Mouse (Mus musculus) heart, postnatal 0 days (tissue): ENCODE data around the gene Serpine1. TPM values are rescaled to one million over a fixed set of nuclear protein-coding genes. Genes with fewer than 3 reads are reported as not detected.

ENCODE experiments used
- ATAC-seq: fragments of 200-750 bp; cut with Nextera tagmentation; 2 replicates; pipeline ENCODE4 v1.8.0; 2017; ENCODE audit warnings: low read depth, moderate number of reproducible peaks, moderate library complexity; ENCODE audit not compliant: insufficient read depth
- DNase-seq: peaks from one replicate; pipeline ENCODE4 v3.0.0-alpha.2; 2016; ENCODE audit warnings: low spot score
- H3K27ac ChIP-seq: fragments of 300-500 bp; sonication (generic); 2 replicates; pipeline ENCODE4 v1.5.1; 2014; ENCODE audit warnings: low read depth, mild to moderate bottlenecking
- H3K27me3 ChIP-seq: fragments of 300-500 bp; sonication (generic); 2 replicates; pipeline ENCODE4 v1.6.1; 2014; ENCODE audit warnings: low read length, mixed read lengths; ENCODE audit not compliant: control insufficient read depth, insufficient read depth
- H3K36me3 ChIP-seq: fragments of 300-500 bp; sonication (generic); replicated peaks from 2 replicates; pipeline ENCODE4 v1.6.1; 2014; ENCODE audit warnings: low read length, mixed read lengths; ENCODE audit not compliant: control insufficient read depth, insufficient read depth
- H3K4me1 ChIP-seq: fragments of 300-500 bp; sonication (generic); 2 replicates; pipeline ENCODE4 v1.6.1; 2014; ENCODE audit warnings: antibody characterized with exemption; ENCODE audit not compliant: control insufficient read depth, insufficient read depth
- H3K4me2 ChIP-seq: fragments of 300-500 bp; sonication (generic); 2 replicates; pipeline ENCODE4 v1.6.1; 2014; ENCODE audit warnings: low read depth, mild to moderate bottlenecking, low read length, moderate library complexity
- H3K4me3 ChIP-seq: fragments of 300-500 bp; sonication (generic); 2 replicates; pipeline ENCODE4 v1.5.1; 2014; ENCODE audit warnings: low read depth, low read length
- H3K9ac ChIP-seq: fragments of 300-500 bp; sonication (generic); replicated peaks from 2 replicates; pipeline ENCODE4 v1.6.1; 2014; ENCODE audit warnings: low read depth, low read length, mixed read lengths
- H3K9me3 ChIP-seq: fragments of 300-500 bp; sonication (generic); replicated peaks from 2 replicates; pipeline ENCODE4 v1.6.1; 2016; ENCODE audit warnings: low read length; ENCODE audit not compliant: control insufficient read depth
- CTCF ChIP-seq: IDR thresholded peaks from 2 replicates; pipeline ENCODE4 v1.5.1; 2016; ENCODE audit warnings: antibody characterized with exemption, control low read depth, low read depth
- EP300 ChIP-seq: IDR thresholded peaks from 2 replicates; pipeline ENCODE4 v1.6.1; 2016; ENCODE audit warnings: antibody characterized with exemption, low read depth
- WGBS: fragments of 180-500 bp; shearing (Covaris S2); extraction: QIAGEN DNeasy Blood & Tissue Kit; methylation state at CpG from one replicate; pipeline ENCODE4 v1.1.7; 2014; 5-methylcytosine and 5-hydroxymethylcytosine counted together
- polyA plus RNA-seq: library from polyadenylated mRNA; unstranded; fragments of >200 nt; fragmentation: Nextera tagmentation; extraction: Ambion mirVana; gene quantifications from 2 replicates; pipeline ENCODE4 v1.2.1, GENCODE M21; 2015
- total RNA-seq: library from RNA; depleted of rRNA; stranded (reverse); fragments of >200 nt; gene quantifications from 2 replicates; pipeline ENCODE4 v1.2.3, GENCODE M21; 2014; ENCODE audit warnings: low replicate concordance

The Serpine1 gene
- total and polyA plus RNA-seq, 2 experiments from 2014 or later, result 0.93 to 19.1 TPM

DNA sequence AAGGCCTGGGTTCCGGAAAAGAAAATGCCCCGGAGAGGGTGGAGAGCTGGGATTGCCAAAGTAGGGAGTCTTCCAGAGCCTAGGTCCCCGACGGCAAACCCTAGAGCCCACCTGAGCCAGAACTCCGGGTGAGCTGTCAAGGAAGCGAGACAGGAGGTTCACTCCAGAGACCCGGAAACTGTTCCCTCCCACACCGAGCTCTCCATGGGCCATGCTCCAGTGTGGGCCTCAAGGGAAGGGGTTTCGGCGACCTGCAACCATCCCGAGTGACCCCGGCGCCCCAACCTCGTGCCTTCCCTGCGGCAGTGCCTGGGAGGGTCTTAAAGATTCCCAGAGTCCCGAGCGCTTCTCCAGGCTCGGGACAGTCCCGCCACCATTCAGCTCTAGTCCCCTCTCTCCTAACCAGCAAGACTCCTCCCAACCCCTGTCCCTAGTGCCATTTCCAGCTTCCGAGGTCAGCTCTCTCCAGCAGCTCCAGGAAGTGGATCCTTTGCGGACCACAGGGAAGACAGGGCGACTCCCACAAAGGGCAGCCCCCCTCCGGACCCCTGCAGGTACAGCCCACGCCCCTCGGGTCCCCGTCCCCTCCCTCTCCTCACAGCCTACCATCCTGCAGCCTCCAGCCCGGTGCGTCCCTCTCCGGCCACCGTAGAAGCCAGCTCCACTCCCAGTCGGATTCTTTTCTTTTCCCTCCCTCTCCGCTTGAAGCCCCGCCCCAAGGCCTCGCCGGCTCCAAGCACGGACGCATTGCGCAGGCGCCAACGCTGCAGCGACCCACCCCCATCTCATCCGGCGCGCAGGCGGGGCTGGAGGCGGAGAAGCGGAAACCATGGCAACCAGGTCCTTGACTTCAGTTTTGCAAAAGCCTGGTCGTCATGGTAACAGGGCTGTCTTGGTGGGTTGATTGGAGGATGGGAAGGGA is 26.4 kb downstream of the Serpine1 start, which contains the start of gene Ap1s1:
TSS of gene Ap1s1 (minus strand) at position 734 of the 922 bp plus-strand sequence.
- WGBS, result 2% methylated on average over 47 of the region's 48 CpGs
- H3K4me2 ChIP-seq, result peak within 1 kb of the TSS; percentile 97
- peak within 1 kb of the TSS; percentile 49 for H3K27ac ChIP-seq
- H3K36me3 ChIP-seq, result peaks cover 22% of the 10 kb centered on the region
- TF ChIP-seq CTCF (no peak), EP300 (no peak)
- peak; percentile 93 for ATAC-seq
- 0 out of 2 replicates have a peak, but pooled peaks cover 8% of the 10 kb centered on the region for H3K4me1 ChIP-seq
- peak within 1 kb of the TSS; percentile 72 for H3K9ac ChIP-seq
- no peaks in the 10 kb centered on the region for H3K9me3 ChIP-seq
- peak; percentile 94 for DNase-seq
- no peaks in the 10 kb centered on the region for H3K27me3 ChIP-seq
- peak within 1 kb of the TSS; percentile 76 for H3K4me3 ChIP-seq

DNA sequence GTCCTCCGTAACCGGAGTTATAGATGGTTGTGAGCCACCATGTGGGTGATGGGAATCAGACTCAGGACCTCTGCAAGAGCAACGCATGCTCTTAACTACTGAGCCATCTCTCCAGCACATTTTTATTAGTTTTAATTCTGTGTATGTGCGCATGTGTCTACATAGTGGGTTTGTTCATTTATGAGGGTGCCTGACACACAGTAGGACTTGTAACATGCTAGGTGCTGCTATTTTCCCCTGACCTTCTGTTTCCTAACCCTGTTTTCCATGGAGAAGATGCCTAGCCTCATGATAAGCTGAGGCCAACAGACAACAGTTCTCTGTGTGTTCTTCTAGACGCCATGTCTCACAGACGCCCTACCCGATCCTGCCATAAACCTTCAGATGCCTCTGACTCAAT is 28.1 kb downstream of the Serpine1 start:
- ATAC-seq (no peak), DNase-seq (no peak)
- H3K27ac ChIP-seq, result no peak overlapping the region
- H3K9ac ChIP-seq, result no peak overlapping the region
- no peak overlapping the region for H3K4me2 ChIP-seq
- no peak for TF ChIP-seq EP300
- no peak for TF ChIP-seq CTCF
- 0 out of 2 replicates have a peak, but pooled peaks cover 8% of the 10 kb centered on the region for H3K4me1 ChIP-seq
- no peaks in the 10 kb centered on the region for H3K27me3 ChIP-seq
- H3K4me3 ChIP-seq, result no peak overlapping the region
- no peaks in the 10 kb centered on the region for H3K9me3 ChIP-seq
- 91% methylated on average over 7 of the region's 7 CpGs for WGBS
- H3K36me3 ChIP-seq, result peaks cover 38% of the 10 kb centered on the region

DNA sequence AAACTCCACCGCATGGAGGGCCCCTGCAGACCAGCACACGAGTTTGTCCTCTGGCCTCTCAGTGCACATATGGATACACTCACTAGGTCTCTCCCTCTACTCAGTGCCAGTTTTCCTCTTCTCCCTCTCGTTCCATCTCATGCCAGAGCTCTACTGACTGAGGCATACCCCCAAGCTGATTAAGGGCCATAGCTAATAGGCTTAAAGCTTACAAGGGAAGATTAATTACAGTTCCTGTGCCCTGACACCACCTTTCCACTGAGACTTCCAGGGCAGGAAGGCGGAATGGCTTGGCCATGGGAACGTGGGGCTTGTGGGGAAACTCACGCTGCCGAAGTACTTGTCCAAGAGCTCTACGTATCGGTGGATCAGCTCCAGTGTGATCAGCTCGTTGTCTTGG is 30.6 kb downstream of the Serpine1 start:
- H3K27me3 ChIP-seq, result no peaks in the 10 kb centered on the region
- no peak for ATAC-seq
- no peak for TF ChIP-seq CTCF
- no peak for TF ChIP-seq EP300
- H3K9me3 ChIP-seq, result no peaks in the 10 kb centered on the region
- no peak overlapping the region for H3K9ac ChIP-seq
- H3K36me3 ChIP-seq, result peaks cover 63% of the 10 kb centered on the region
- H3K27ac ChIP-seq, result no peak overlapping the region
- H3K4me2 ChIP-seq, result no peak overlapping the region
- DNase-seq, result no peak
- 0 out of 2 replicates have a peak, but pooled peaks cover 8% of the 10 kb centered on the region for H3K4me1 ChIP-seq
- 83% methylated on average over 10 of the region's 10 CpGs for WGBS
- no peak overlapping the region for H3K4me3 ChIP-seq

DNA sequence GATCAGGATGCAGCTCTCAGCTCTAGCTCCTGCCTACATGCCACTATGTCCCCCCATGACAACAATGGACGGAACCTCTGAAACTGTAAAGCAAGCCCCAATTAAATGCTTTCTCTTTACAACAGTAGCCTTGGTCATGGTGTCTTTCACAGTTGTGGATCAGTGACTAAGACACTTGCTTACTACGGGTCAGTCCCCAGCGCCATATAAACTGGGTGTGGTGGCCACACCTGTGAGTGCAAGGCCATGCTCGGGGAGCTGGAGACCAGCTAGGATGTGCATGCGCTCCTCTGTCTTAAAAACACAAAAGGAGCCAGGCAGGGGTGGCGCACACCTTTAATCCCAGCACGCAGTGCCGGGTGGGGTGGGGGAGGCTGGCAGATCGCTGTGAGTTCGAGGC is 32.6 kb downstream of the Serpine1 start:
- WGBS, result 93% methylated on average over 10 of the region's 10 CpGs
- H3K9ac ChIP-seq, result no peak overlapping the region
- no peaks in the 10 kb centered on the region for H3K9me3 ChIP-seq
- no peaks in the 10 kb centered on the region for H3K4me1 ChIP-seq
- peaks cover 78% of the 10 kb centered on the region for H3K36me3 ChIP-seq
- TF ChIP-seq CTCF (no peak), EP300 (no peak)
- no peak overlapping the region for H3K4me2 ChIP-seq
- DNase-seq, result no peak
- no peak for ATAC-seq
- H3K27ac ChIP-seq, result no peak overlapping the region
- no peaks in the 10 kb centered on the region for H3K27me3 ChIP-seq
- no peak overlapping the region for H3K4me3 ChIP-seq

DNA sequence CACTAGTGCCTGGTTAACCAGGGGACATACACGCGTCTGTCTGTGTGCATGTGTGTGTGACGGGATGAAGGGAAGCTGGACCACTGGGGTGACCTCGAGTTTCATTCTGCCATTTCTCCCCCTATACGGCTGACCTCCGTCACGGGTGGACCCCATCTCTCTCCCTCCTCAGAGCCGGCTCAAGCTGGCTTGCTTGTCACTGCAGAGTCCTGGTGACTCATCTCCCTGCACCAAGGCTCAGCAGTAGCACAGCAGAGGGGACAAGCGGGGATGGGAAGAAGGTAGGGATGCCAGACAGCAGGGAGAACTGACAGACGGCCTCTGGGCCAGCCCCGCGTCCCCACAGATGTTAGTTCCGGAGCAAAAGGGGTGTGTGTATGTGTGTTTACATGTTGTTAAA is 35.9 kb downstream of the Serpine1 start:
- Histone ChIP-seq H3K27ac (no peak overlapping the region), H3K4me1 (peaks cover 21% of the 10 kb centered on the region), H3K27me3 (peaks cover 11% of the 10 kb centered on the region), H3K9me3 (no peaks in the 10 kb centered on the region), H3K4me2 (no peak overlapping the region), H3K9ac (no peak overlapping the region), H3K4me3 (no peak overlapping the region), H3K36me3 (peaks cover 60% of the 10 kb centered on the region)
- no peak for ATAC-seq
- TF ChIP-seq EP300, result no peak
- TF ChIP-seq CTCF, result no peak
- WGBS, result 80% methylated on average over 13 of the region's 13 CpGs
- DNase-seq, result no peak
